Mouse (Mus musculus): ENCODE data around the gene Palm3.
"Not testable (repeated sequence)": the region's sequence is repeated elsewhere in the genome, so short reads cannot be mapped to it uniquely, and the experiment has no call there.

Gene Palm3

GRCm38 (mm10) chr8:84021096-84021495, at the start of gene Palm3:
TSS of gene Palm3 (plus strand) at chr8:84021471.
- DNase-seq (ENCODE audit: low read depth, low spot score) = no peak

- DNase-seq (ENCODE audit: low read depth, low spot score) = no peak
Measured at GRCm38 (mm10) chr8:83971661-83972060, 49.6 kb upstream of the Palm3 start.

- peak; percentile 99 for DNase-seq (ENCODE audit: low read depth, low spot score)
Measured at GRCm38 (mm10) chr8:83972150-83973120, 48.8 kb upstream of the Palm3 start, which contains the start of gene Prkaca. TSS of gene Prkaca (plus strand) at chr8:83972993.

GRCm38 (mm10) chr8:83973161-83974031, 47.9 kb upstream of the Palm3 start:
- no peak for DNase-seq (ENCODE audit: low read depth, low spot score)

- no peak for DNase-seq (ENCODE audit: low read depth, low spot score)
Measured at GRCm38 (mm10) chr8:83974521-83974920, 46.8 kb upstream of the Palm3 start.

- DNase-seq (ENCODE audit: low read depth, low spot score) = no peak
Measured at GRCm38 (mm10) chr8:83976101-83976630, 45.1 kb upstream of the Palm3 start.

- no peak for DNase-seq (ENCODE audit: low read depth, low spot score)
Measured at GRCm38 (mm10) chr8:83976779-83977350, 44.4 kb upstream of the Palm3 start.

- no peak for DNase-seq (ENCODE audit: low read depth, low spot score)
Measured at GRCm38 (mm10) chr8:83977646-83978045, 43.6 kb upstream of the Palm3 start.

- no peak for DNase-seq (ENCODE audit: low read depth, low spot score)
Measured at GRCm38 (mm10) chr8:83978200-83978599, 43.1 kb upstream of the Palm3 start.

GRCm38 (mm10) chr8:83980250-83980649, 41.0 kb upstream of the Palm3 start:
- no peak for DNase-seq (ENCODE audit: low read depth, low spot score)

- no peak for DNase-seq (ENCODE audit: low read depth, low spot score)
Measured at GRCm38 (mm10) chr8:83980845-83981244, 40.4 kb upstream of the Palm3 start.

GRCm38 (mm10) chr8:83981533-83981932, 39.7 kb upstream of the Palm3 start:
- no peak for DNase-seq (ENCODE audit: low read depth, low spot score)

- DNase-seq (ENCODE audit: low read depth, low spot score) = no peak
Measured at GRCm38 (mm10) chr8:83982449-83982848, 38.8 kb upstream of the Palm3 start.

GRCm38 (mm10) chr8:83983222-83983621, 38.0 kb upstream of the Palm3 start:
- not testable (repeated sequence) for DNase-seq (ENCODE audit: low read depth, low spot score)

- no peak for DNase-seq (ENCODE audit: low read depth, low spot score)
Measured at GRCm38 (mm10) chr8:83989243-83989642, 32.0 kb upstream of the Palm3 start.

GRCm38 (mm10) chr8:83990170-83990569, 31.1 kb upstream of the Palm3 start:
- no peak for DNase-seq (ENCODE audit: low read depth, low spot score)

- no peak for DNase-seq (ENCODE audit: low read depth, low spot score)
Measured at GRCm38 (mm10) chr8:83992488-83992887, 28.8 kb upstream of the Palm3 start.

GRCm38 (mm10) chr8:83994030-83994429, 27.2 kb upstream of the Palm3 start:
- DNase-seq (ENCODE audit: low read depth, low spot score) = no peak

- DNase-seq (ENCODE audit: low read depth, low spot score) = no peak
Measured at GRCm38 (mm10) chr8:83995973-83996372, 25.3 kb upstream of the Palm3 start.

GRCm38 (mm10) chr8:83996567-83997505, 24.4 kb upstream of the Palm3 start:
- DNase-seq (ENCODE audit: low read depth, low spot score) = peak; percentile 70
